Comparison of ENCODE assay signal across 7 mouse cellular contexts in genomic region chr10:79959847-79960601, GRCm38 (mm10). TPM values are rescaled to one million over a fixed set of nuclear protein-coding genes. Genes with fewer than 3 reads are reported as not detected.
DNase-seq lines count a peak whose midpoint lies in the region; ATAC-seq lines count a peak whose summit lies in the region.

Wdr18 (plus strand) TSS chr10:79960152.

- peaks cover 16% of the 10 kb centered on the region for H3K4me1 ChIP-seq in embryonic facial prominence, embryonic 12.5 days
- H3K4me1 ChIP-seq in limb, embryonic 11.5 days (ENCODE audit: control insufficient read depth, insufficient read depth, low read length), result peaks cover 12% of the 10 kb centered on the region
- H3K4me1 ChIP-seq in midbrain, embryonic 14.5 days (ENCODE audit: control insufficient read depth, insufficient read depth, low read length), result peaks cover 6% of the 10 kb centered on the region; the same call in 1 of the 2 replicates

- peak within 1 kb of the TSS; percentile 84 for H3K9ac ChIP-seq in embryonic facial prominence, embryonic 12.5 days
- H3K9ac ChIP-seq in limb, embryonic 11.5 days (ENCODE audit: low read length), result peak within 1 kb of the TSS; percentile 85
- H3K9ac ChIP-seq in midbrain, embryonic 14.5 days (replicated peaks; ENCODE audit: low read length), result peak within 1 kb of the TSS; percentile 74

- H3K27me3 ChIP-seq in embryonic facial prominence, embryonic 12.5 days, result no peaks in the 10 kb centered on the region
- no peaks in the 10 kb centered on the region for H3K27me3 ChIP-seq in limb, embryonic 11.5 days (ENCODE audit: control insufficient read depth, insufficient read depth, low read length)
- no peaks in the 10 kb centered on the region; the same call in 1 of the 2 replicates for H3K27me3 ChIP-seq in midbrain, embryonic 14.5 days (ENCODE audit: control insufficient read depth, insufficient read depth, low read length)

- peak within 1 kb of the TSS; percentile 80 for H3K4me2 ChIP-seq in embryonic facial prominence, embryonic 12.5 days (replicated peaks)
- H3K4me2 ChIP-seq in limb, embryonic 11.5 days (ENCODE audit: low read depth, severe bottlenecking), result peak within 1 kb of the TSS; percentile 83
- peak within 1 kb of the TSS; percentile 82 for H3K4me2 ChIP-seq in midbrain, embryonic 14.5 days (ENCODE audit: low read length)

- peak within 1 kb of the TSS; percentile 93 for H3K4me3 ChIP-seq in embryonic facial prominence, embryonic 12.5 days
- H3K4me3 ChIP-seq in limb, embryonic 11.5 days (ENCODE audit: low read depth, low read length), result peak within 1 kb of the TSS; percentile 99
- peak within 1 kb of the TSS; percentile 90 for H3K4me3 ChIP-seq in midbrain, embryonic 14.5 days (replicated peaks; ENCODE audit: low read depth, low read length)

- H3K27ac ChIP-seq in embryonic facial prominence, embryonic 12.5 days, result peak within 1 kb of the TSS; percentile 57; the same call in 1 of the 2 replicates
- peak within 1 kb of the TSS; percentile 68; the same call in 1 of the 2 replicates for H3K27ac ChIP-seq in limb, embryonic 11.5 days (replicated peaks; ENCODE audit: low read depth, low read length)
- H3K27ac ChIP-seq in midbrain, embryonic 14.5 days (replicated peaks; ENCODE audit: low read depth, low read length), result peak within 1 kb of the TSS; percentile 71

- H3K36me3 ChIP-seq in embryonic facial prominence, embryonic 12.5 days, result peaks cover 35% of the 10 kb centered on the region
- H3K36me3 ChIP-seq in limb, embryonic 11.5 days (ENCODE audit: control insufficient read depth, insufficient read depth, low read length), result peaks cover 16% of the 10 kb centered on the region
- H3K36me3 ChIP-seq in midbrain, embryonic 14.5 days (ENCODE audit: control insufficient read depth, insufficient read depth, low read length), result peaks cover 29% of the 10 kb centered on the region

- no peaks in the 10 kb centered on the region for H3K9me3 ChIP-seq in embryonic facial prominence, embryonic 12.5 days
- H3K9me3 ChIP-seq in limb, embryonic 11.5 days (ENCODE audit: control insufficient read depth, low read length), result no peaks in the 10 kb centered on the region
- H3K9me3 ChIP-seq in midbrain, embryonic 14.5 days (ENCODE audit: control insufficient read depth, low read length), result no peaks in the 10 kb centered on the region

- WGBS in embryonic facial prominence, embryonic 12.5 days, result under 1% methylated on average over 61 of the region's 61 CpGs
- under 1% methylated on average over 61 of the region's 61 CpGs for WGBS in limb, embryonic 11.5 days
- WGBS in midbrain, embryonic 14.5 days, result under 1% methylated on average over 61 of the region's 61 CpGs

- DNase-seq in adrenal gland, postnatal 25 days, result peak; percentile 99
- peak; percentile 100 for DNase-seq in heart, adult 11 months
- DNase-seq in kidney, adult 18-20 months, result peak; percentile 99
- peak; percentile 100 for DNase-seq in limb, embryonic 11.5 days (ENCODE audit: low spot score)
- DNase-seq in midbrain, embryonic 14.5 days, result peak; percentile 100
- peak; percentile 97 to 99 for DNase-seq in spleen, adult 18-20 months

- ATAC-seq in embryonic facial prominence, embryonic 12.5 days (ENCODE audit: insufficient number of reproducible peaks, insufficient read depth, low FRiP score, low TSS enrichment), result peak; percentile 92
- peak; percentile 94 for ATAC-seq in limb, embryonic 11.5 days (ENCODE audit: insufficient number of reproducible peaks, low FRiP score, low TSS enrichment, low read depth)
- peak; percentile 94 for ATAC-seq in midbrain, embryonic 14.5 days (ENCODE audit: low FRiP score, low TSS enrichment)

RNA-seq across cellular contexts. Expression of gene Wdr18, which starts in this region (rescaled TPM):
- 32.4 and 35.5 TPM in 2 replicates for total RNA-seq in adrenal gland, postnatal 25 days (2021)
- 118 and 120 TPM in 2 replicates for polyA plus RNA-seq in embryonic facial prominence, embryonic 12.5 days (2016; fragmentation: Nextera tagmentation; extraction: Ambion mirVana)
- polyA plus RNA-seq in limb, embryonic 11.5 days (2014; fragmentation: Nextera tagmentation; extraction: Ambion mirVana), result 141 and 144 TPM in 2 replicates
- polyA plus RNA-seq in midbrain, embryonic 14.5 days (2014; fragmentation: Nextera tagmentation; extraction: Ambion mirVana), result 89.6 and 117 TPM in 2 replicates

Comparison
In these comparisons a context has a peak if more than half of its experiments do, and no peak if none do; other contexts are left out.
1. Peak in every context shown above with its lines: DNase-seq, ATAC-seq, H3K4me3 ChIP-seq and H3K27ac ChIP-seq.